ENCODE assay signal across 19 mouse cellular contexts in genomic region chr15:84666065-84666464, GRCm38 (mm10). TPM values are rescaled to one million over a fixed set of nuclear protein-coding genes. Genes with fewer than 3 reads are reported as not detected.
DNase-seq lines count a peak whose midpoint lies in the region; ATAC-seq and TF ChIP-seq lines count a peak whose summit lies in the region.
"Had no signal": no experiment of that assay in that cellular context is flagged by ENCODE, and none has a peak within 500 bp of the region (broad histone marks: within the 10 kb centered on the region; RNA-seq: fewer than 3 reads in every experiment).

No protein-coding gene starts in this region.

- H3K27ac ChIP-seq in hindbrain, embryonic 15.5 days (replicated peaks): peak overlapping the region; percentile 74; the same call in 1 of the 2 replicates
- H3K27ac ChIP-seq in hindbrain, embryonic 16.5 days (ENCODE audit: low read depth, low read length): no peak overlapping the region
- no peak overlapping the region for H3K27ac ChIP-seq in kidney, embryonic 15.5 days
- H3K27ac ChIP-seq in ES-E14 (ENCODE audit: insufficient read depth, low read depth, low read length, poor library complexity, severe bottlenecking): peak overlapping the region; percentile 13; the same call in 1 of the 2 replicates
- H3K27ac ChIP-seq: embryonic facial prominence, embryonic 13.5 days; hindbrain, embryonic 12.5 days had no signal

- WGBS in hindbrain, embryonic 15.5 days: 39% methylated on average over 4 of the region's 4 CpGs
- WGBS in hindbrain, embryonic 16.5 days: 45% methylated on average over 4 of the region's 4 CpGs
- WGBS in kidney, embryonic 15.5 days: 59% methylated on average over 4 of the region's 4 CpGs

- ATAC-seq in hindbrain, embryonic 15.5 days (ENCODE audit: low FRiP score, low read depth): no peak
- ATAC-seq in hindbrain, embryonic 16.5 days: no peak
- ATAC-seq in kidney, embryonic 15.5 days (replicated peaks; ENCODE audit: low FRiP score): no peak

- H3K36me3 ChIP-seq in hindbrain, embryonic 15.5 days: no peaks in the 10 kb centered on the region
- no peaks in the 10 kb centered on the region for H3K36me3 ChIP-seq in hindbrain, embryonic 16.5 days (ENCODE audit: control insufficient read depth, insufficient read depth, low read length)
- H3K36me3 ChIP-seq in kidney, embryonic 15.5 days: no peaks in the 10 kb centered on the region
- H3K36me3 ChIP-seq in ES-E14 (ENCODE audit: control insufficient read depth, insufficient read depth, low read length, poor library complexity, severe bottlenecking): no peaks in the 10 kb centered on the region
- H3K36me3 ChIP-seq: embryonic facial prominence, embryonic 13.5 days; hindbrain, embryonic 12.5 days had no signal

- peak; percentile 52 to 61 for DNase-seq in kidney, postnatal 36 days
- DNase-seq in ES-E14 (ENCODE audit: low read depth, low spot score): no peak
- peak; percentile 55 for DNase-seq in NIH3T3 (ENCODE audit: low read depth)
- no peak for DNase-seq in spleen, postnatal 4 days (ENCODE audit: low spot score in 2 of 2)
- DNase-seq: adrenal gland, postnatal 10 days; cerebellum, adult 11-12 months; heart, adult 18-20 months; heart, postnatal 10 days; layer of hippocampus, postnatal 36 days; lung, adult 18-20 months; lung, postnatal 36 days; thymus, postnatal 36 days had no signal

- no peaks in the 10 kb centered on the region for H3K27me3 ChIP-seq in hindbrain, embryonic 15.5 days
- no peaks in the 10 kb centered on the region for H3K27me3 ChIP-seq in hindbrain, embryonic 16.5 days (replicated peaks; ENCODE audit: control insufficient read depth, insufficient read depth, low read length)
- H3K27me3 ChIP-seq in kidney, embryonic 15.5 days: peaks cover 8% of the 10 kb centered on the region; the same call in 1 of the 2 replicates

- in situ Hi-C loops in ES-E14 (cut with MboI; ENCODE audit: low sequenced_read_pairs in 2 of 2, unreplicated experiment in 2 of 2): no loop called here

- no peaks in the 10 kb centered on the region for H3K9me3 ChIP-seq in hindbrain, embryonic 15.5 days
- H3K9me3 ChIP-seq in hindbrain, embryonic 16.5 days (ENCODE audit: control insufficient read depth, low read length): no peaks in the 10 kb centered on the region
- no peaks in the 10 kb centered on the region for H3K9me3 ChIP-seq in kidney, embryonic 15.5 days (replicated peaks)
- no peaks in the 10 kb centered on the region for H3K9me3 ChIP-seq in ES-E14 (ENCODE audit: control insufficient read depth, insufficient read depth, low read depth, low read length)
- H3K9me3 ChIP-seq: embryonic facial prominence, embryonic 13.5 days; hindbrain, embryonic 12.5 days had no signal

- peak overlapping the region; percentile 73 for H3K4me2 ChIP-seq in hindbrain, embryonic 15.5 days
- H3K4me2 ChIP-seq in hindbrain, embryonic 16.5 days (ENCODE audit: low read length): no peak overlapping the region
- H3K4me2 ChIP-seq in kidney, embryonic 15.5 days: no peak overlapping the region
- H3K4me2 ChIP-seq: embryonic facial prominence, embryonic 13.5 days; hindbrain, embryonic 12.5 days had no signal

- peaks cover 58% of the 10 kb centered on the region for H3K4me1 ChIP-seq in hindbrain, embryonic 15.5 days (replicated peaks)
- H3K4me1 ChIP-seq in hindbrain, embryonic 16.5 days (ENCODE audit: control insufficient read depth, insufficient read depth, low read depth, low read length): peaks cover 44% of the 10 kb centered on the region
- H3K4me1 ChIP-seq in kidney, embryonic 15.5 days: peaks cover 39% of the 10 kb centered on the region
- H3K4me1 ChIP-seq in ES-E14 (ENCODE audit: control insufficient read depth in 2 of 2, insufficient read depth in 2 of 2, low read length in 2 of 2, poor library complexity in 1 of 2): peaks cover 9 to 44% of the 10 kb centered on the region in 2 experiments

- H3K9ac ChIP-seq in hindbrain, embryonic 15.5 days: no peak overlapping the region
- no peak overlapping the region for H3K9ac ChIP-seq in hindbrain, embryonic 16.5 days (ENCODE audit: low read depth, low read length)
- no peak overlapping the region for H3K9ac ChIP-seq in kidney, embryonic 15.5 days
- no peak overlapping the region for H3K9ac ChIP-seq in ES-E14 (ENCODE audit: insufficient read depth, low read depth, low read length, poor library complexity, severe bottlenecking)
- H3K9ac ChIP-seq: embryonic facial prominence, embryonic 13.5 days; hindbrain, embryonic 12.5 days had no signal

- H3K4me3 ChIP-seq in hindbrain, embryonic 15.5 days: no peak overlapping the region
- no peak overlapping the region for H3K4me3 ChIP-seq in hindbrain, embryonic 16.5 days (ENCODE audit: low read length)
- H3K4me3 ChIP-seq in kidney, embryonic 15.5 days (replicated peaks): no peak overlapping the region
- no peak overlapping the region for H3K4me3 ChIP-seq in ES-E14 (ENCODE audit: insufficient read depth in 1 of 2, low read depth in 1 of 2, low read length in 2 of 2, poor library complexity in 1 of 2, severe bottlenecking in 1 of 2)
- H3K4me3 ChIP-seq: embryonic facial prominence, embryonic 13.5 days; hindbrain, embryonic 12.5 days had no signal

TF ChIP-seq in ES-E14, 5 proteins besides CTCF, POLR2A, EP300 and RAD21:
- TF ChIP-seq ZNF384 (IDR thresholded peaks at IDR 0.05; ENCODE audit: low read depth, low read length): no peak
- no peak for TF ChIP-seq CHD2 (IDR thresholded peaks at IDR 0.05; ENCODE audit: low read depth, low read length)
- no peak for TF ChIP-seq HCFC1 (IDR thresholded peaks at IDR 0.05; ENCODE audit: borderline replicate concordance, insufficient read depth, low read length)
- no peak for TF ChIP-seq MAFK (IDR thresholded peaks at IDR 0.05; ENCODE audit: insufficient read depth, low read depth, low read length)
- no peak for TF ChIP-seq ZC3H11A (IDR thresholded peaks at IDR 0.05; ENCODE audit: borderline replicate concordance, low read depth, low read length)

RNA-seq across cellular contexts. Expression of gene Prr5, which starts 3.4 kb away (rescaled TPM):
- polyA plus RNA-seq in hindbrain, embryonic 15.5 days (2015; fragmentation: Nextera tagmentation; extraction: Ambion mirVana): 27.1 and 31.3 TPM in 2 replicates
- 30.5 and 33.2 TPM in 2 replicates for polyA plus RNA-seq in hindbrain, embryonic 16.5 days (2015; fragmentation: Nextera tagmentation; extraction: Ambion mirVana)
- 40.3 and 46.8 TPM in 2 replicates for polyA plus RNA-seq in kidney, embryonic 15.5 days (2015; fragmentation: Nextera tagmentation; extraction: Ambion mirVana)
- total RNA-seq in ES-E14 (2012; rRNA removed): 7.3 and 11.6 TPM in 2 replicates
- total RNA-seq: MEL had no signal

RNA-seq across cellular contexts. Expression of gene Arhgap8, which starts 53.8 kb away (rescaled TPM):
- 0.75 and 0.92 TPM in 2 replicates for polyA plus RNA-seq in hindbrain, embryonic 15.5 days (2015; fragmentation: Nextera tagmentation; extraction: Ambion mirVana)
- 0.61 and 0.96 TPM in 2 replicates for polyA plus RNA-seq in hindbrain, embryonic 16.5 days (2015; fragmentation: Nextera tagmentation; extraction: Ambion mirVana)
- 7.9 and 10.3 TPM in 2 replicates for polyA plus RNA-seq in kidney, embryonic 15.5 days (2015; fragmentation: Nextera tagmentation; extraction: Ambion mirVana)
- 11.6 and 14.1 TPM in 2 replicates for total RNA-seq in ES-E14 (2012; rRNA removed)
- total RNA-seq: liver, adult 2 months; MEL had no signal

Comparison
In these comparisons a context has a peak if more than half of its experiments do, and no peak if none do; other contexts are left out.
1. H3K27ac ChIP-seq: peak in hindbrain, embryonic 15.5 days (single experiment) and ES-E14 (single experiment); none in hindbrain, embryonic 16.5 days (single experiment) and kidney, embryonic 15.5 days (single experiment).
2. DNase-seq: peak in kidney, postnatal 36 days (2 of 2) and NIH3T3 (single experiment); none in ES-E14 (single experiment) and spleen, postnatal 4 days (0 of 2).